Mouse (Mus musculus) embryonic facial prominence, embryonic 10.5 days (tissue): ENCODE data around the gene Ldlrad1. TPM values are rescaled to one million over a fixed set of nuclear protein-coding genes. Genes with fewer than 3 reads are reported as not detected.
A peak's percentile ranks its signal among the peaks of the same experiment; 100 is the strongest.

Source experiments
- DNase-seq: peaks from one replicate; pipeline ENCODE4 v3.0.0-alpha.2; 2017; ENCODE audit warnings: low spot score
- H3K27ac ChIP-seq: fragments of 300-500 bp; sonication (generic); replicated peaks from 2 replicates; pipeline ENCODE4 v1.5.1; 2016; ENCODE audit warnings: mild to moderate bottlenecking
- H3K27me3 ChIP-seq: fragments of 300-500 bp; sonication (generic); replicated peaks from 2 replicates; pipeline ENCODE4 v1.6.1; 2016; ENCODE audit warnings: low read depth, mild to moderate bottlenecking; ENCODE audit not compliant: poor library complexity, severe bottlenecking
- H3K36me3 ChIP-seq: fragments of 300-500 bp; sonication (generic); replicated peaks from 2 replicates; pipeline ENCODE4 v1.6.1; 2016; ENCODE audit warnings: mild to moderate bottlenecking, moderate library complexity
- H3K4me1 ChIP-seq: fragments of 300-500 bp; sonication (generic); 2 replicates; pipeline ENCODE4 v1.6.1; 2016
- H3K4me3 ChIP-seq: fragments of 300-500 bp; sonication (generic); 2 replicates; pipeline ENCODE4 v1.5.1; 2016; ENCODE audit warnings: mild to moderate bottlenecking, moderate library complexity
- H3K9me3 ChIP-seq: fragments of 300-500 bp; sonication (generic); 2 replicates; pipeline ENCODE4 v1.6.1; 2016; ENCODE audit warnings: mild to moderate bottlenecking
- WGBS: fragments of 180-500 bp; shearing (Covaris S2); methylation state at CpG from one replicate; pipeline ENCODE4 v1.1.7; 2016; 5-methylcytosine and 5-hydroxymethylcytosine counted together
- polyA plus RNA-seq: library from polyadenylated mRNA; unstranded; fragments of >200 nt; fragmentation: Nextera tagmentation; extraction: Ambion mirVana; gene quantifications from 2 replicates; pipeline ENCODE4 v1.2.1, GENCODE M21; 2016

Ldlrad1 gene
- polyA plus RNA-seq, 1 experiment from 2014 or later = not detected

- H3K36me3 ChIP-seq = peaks cover 21% of the 10 kb centered on the region
- no peaks in the 10 kb centered on the region for H3K9me3 ChIP-seq
- no peak overlapping the region for H3K4me3 ChIP-seq
- no peak overlapping the region for H3K27ac ChIP-seq
- H3K4me1 ChIP-seq = peaks cover 44% of the 10 kb centered on the region
- H3K27me3 ChIP-seq = no peaks in the 10 kb centered on the region
- DNase-seq = no peak
- 71% methylated on average over 2 of the region's 2 CpGs for WGBS
These were observed 26.2 kb upstream of the Ldlrad1 start for GRCm38 (mm10) chr4:107182796-107183195.

DNA sequence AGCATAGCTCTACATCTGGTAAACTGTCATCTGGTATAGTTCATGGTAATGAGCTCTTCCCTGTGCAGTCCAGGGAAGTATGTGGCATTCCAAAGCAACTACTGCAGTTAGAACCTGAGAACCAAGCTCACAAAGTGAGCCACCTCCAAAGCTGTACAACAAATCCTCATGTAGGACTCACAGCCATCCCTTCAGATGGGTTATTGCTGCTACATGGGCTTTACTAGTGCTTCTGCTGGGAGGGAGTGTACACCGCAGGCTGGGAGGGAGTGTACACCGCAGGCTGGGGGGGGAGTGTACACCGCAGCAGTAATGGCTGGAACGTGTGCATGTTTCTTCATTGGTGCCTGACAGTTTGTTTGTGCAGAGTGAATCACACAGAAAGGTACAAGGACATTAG is 25.8 kb upstream of the Ldlrad1 start:
- Histone ChIP-seq H3K27me3 (no peaks in the 10 kb centered on the region), H3K9me3 (no peaks in the 10 kb centered on the region), H3K4me1 (peaks cover 40% of the 10 kb centered on the region), H3K36me3 (peaks cover 25% of the 10 kb centered on the region), H3K4me3 (no peak overlapping the region), H3K27ac (no peak overlapping the region)
- WGBS = 96% methylated on average over 4 of the region's 4 CpGs
- peak; percentile 13 for DNase-seq

GRCm38 (mm10) chr4:107185703-107186102 is 23.3 kb upstream of the Ldlrad1 start:
- Histone ChIP-seq H3K27me3 (no peaks in the 10 kb centered on the region), H3K4me1 (peaks cover 25% of the 10 kb centered on the region), H3K4me3 (no peak overlapping the region), H3K36me3 (peaks cover 50% of the 10 kb centered on the region), H3K9me3 (no peaks in the 10 kb centered on the region), H3K27ac (peak overlapping the region; percentile 70)
- peak; percentile 68 for DNase-seq
- 46% methylated on average over 3 of the region's 3 CpGs for WGBS

GRCm38 (mm10) chr4:107193841-107194240 is 15.1 kb upstream of the Ldlrad1 start:
- Histone ChIP-seq H3K27ac (no peak overlapping the region), H3K9me3 (no peaks in the 10 kb centered on the region), H3K27me3 (no peaks in the 10 kb centered on the region), H3K4me1 (no peaks in the 10 kb centered on the region), H3K36me3 (peaks cover 98% of the 10 kb centered on the region), H3K4me3 (no peak overlapping the region)
- WGBS = 97% methylated on average over 3 of the region's 3 CpGs
- no peak for DNase-seq

DNA sequence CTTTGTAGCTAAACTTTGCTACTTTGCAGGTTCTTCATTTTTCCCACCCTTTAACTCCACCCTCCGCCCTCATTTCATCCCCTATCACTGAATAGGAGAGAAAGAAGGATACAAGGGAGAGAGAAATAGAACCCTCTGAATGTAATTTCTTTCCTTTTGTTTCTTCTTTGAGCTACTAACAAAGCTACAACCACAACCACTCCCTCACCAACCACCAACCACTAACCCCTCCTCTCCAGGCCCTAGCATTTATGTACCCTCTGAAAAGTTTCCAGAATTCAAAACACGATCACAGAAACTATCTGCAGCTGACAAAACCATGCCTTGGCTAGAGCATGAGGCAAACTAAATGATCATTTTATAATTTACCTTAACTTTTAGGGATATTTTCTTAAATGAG is 12.5 kb upstream of the Ldlrad1 start:
- Histone ChIP-seq H3K27me3 (no peaks in the 10 kb centered on the region), H3K9me3 (no peaks in the 10 kb centered on the region), H3K36me3 (peaks cover 98% of the 10 kb centered on the region), H3K27ac (no peak overlapping the region), H3K4me1 (no peaks in the 10 kb centered on the region), H3K4me3 (no peak overlapping the region)
- no peak for DNase-seq
- WGBS = 92% methylated on average over 2 of the region's 2 CpGs

DNA sequence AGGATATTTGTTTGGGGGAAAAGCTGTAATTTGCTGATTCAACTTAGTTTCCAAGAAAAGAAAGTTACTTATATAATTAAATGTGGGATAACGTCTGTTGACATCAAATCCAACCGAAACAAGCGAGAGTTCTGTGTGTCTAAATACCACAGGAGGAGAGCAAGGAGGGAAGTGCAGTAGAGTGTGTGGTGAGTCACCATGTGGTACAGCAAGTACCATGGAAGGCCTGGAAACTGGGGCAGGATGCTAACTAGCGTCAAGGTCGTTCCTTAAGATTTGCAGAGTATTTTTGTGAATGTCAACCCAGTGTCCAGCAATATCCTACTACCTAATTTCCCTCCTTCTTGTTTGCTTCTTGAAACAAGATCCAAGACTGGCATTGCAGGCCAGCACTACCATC is 10.9 kb upstream of the Ldlrad1 start:
- WGBS = 92% methylated on average over 5 of the region's 5 CpGs
- no peak overlapping the region for H3K4me3 ChIP-seq
- no peaks in the 10 kb centered on the region for H3K27me3 ChIP-seq
- no peak for DNase-seq
- peaks cover 99% of the 10 kb centered on the region for H3K36me3 ChIP-seq
- H3K9me3 ChIP-seq = no peaks in the 10 kb centered on the region
- no peaks in the 10 kb centered on the region for H3K4me1 ChIP-seq
- H3K27ac ChIP-seq = no peak overlapping the region

- Histone ChIP-seq H3K4me1 (no peaks in the 10 kb centered on the region), H3K4me3 (no peak overlapping the region), H3K27ac (no peak overlapping the region), H3K9me3 (no peaks in the 10 kb centered on the region), H3K36me3 (peaks cover 99% of the 10 kb centered on the region), H3K27me3 (no peaks in the 10 kb centered on the region)
- DNase-seq = no peak
- WGBS = 97% methylated on average over 3 of the region's 3 CpGs
These were observed 7.2 kb upstream of the Ldlrad1 start for GRCm38 (mm10) chr4:107201779-107202178.

DNA sequence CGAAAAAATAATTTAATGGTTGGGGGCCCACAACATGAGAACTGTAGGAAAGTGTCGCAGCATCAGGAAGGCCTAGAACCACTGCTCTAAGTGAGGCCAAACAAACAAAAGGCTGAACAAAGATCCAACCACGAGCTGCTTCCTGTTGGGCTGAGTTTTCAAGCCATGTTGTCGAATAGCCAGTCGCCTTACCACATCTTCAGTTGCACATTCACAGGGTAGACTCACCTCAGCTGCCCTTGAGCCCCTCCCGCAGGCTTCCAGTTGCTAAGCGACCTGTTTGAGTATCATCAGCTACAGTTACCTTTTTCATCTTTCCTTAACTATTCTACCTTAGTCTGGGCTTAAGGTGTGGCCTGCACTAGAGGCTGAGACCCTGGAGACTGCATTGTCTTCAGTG is 6.0 kb upstream of the Ldlrad1 start:
- no peaks in the 10 kb centered on the region for H3K9me3 ChIP-seq
- no peaks in the 10 kb centered on the region for H3K4me1 ChIP-seq
- H3K27me3 ChIP-seq = no peaks in the 10 kb centered on the region
- no peak overlapping the region for H3K4me3 ChIP-seq
- peaks cover 99% of the 10 kb centered on the region for H3K36me3 ChIP-seq
- WGBS = 89% methylated on average over 7 of the region's 7 CpGs
- H3K27ac ChIP-seq = no peak overlapping the region
- no peak for DNase-seq

GRCm38 (mm10) chr4:107207016-107207415 is 2.0 kb upstream of the Ldlrad1 start:
- H3K4me3 ChIP-seq = no peak overlapping the region
- 0 out of 2 replicates have a peak, but pooled peaks cover 3% of the 10 kb centered on the region for H3K4me1 ChIP-seq
- 95% methylated on average over 2 of the region's 2 CpGs for WGBS
- no peak overlapping the region for H3K27ac ChIP-seq
- DNase-seq = no peak
- peaks cover 72% of the 10 kb centered on the region for H3K36me3 ChIP-seq
- H3K27me3 ChIP-seq = no peaks in the 10 kb centered on the region
- no peaks in the 10 kb centered on the region for H3K9me3 ChIP-seq

GRCm38 (mm10) chr4:107210483-107211097 is 1.6 kb downstream of the Ldlrad1 start:
- H3K9me3 ChIP-seq = no peaks in the 10 kb centered on the region
- no peaks in the 10 kb centered on the region for H3K27me3 ChIP-seq
- WGBS = 87% methylated on average over 5 of the region's 5 CpGs
- peaks cover 11% of the 10 kb centered on the region for H3K4me1 ChIP-seq
- H3K27ac ChIP-seq = no peak overlapping the region
- no peak overlapping the region for H3K4me3 ChIP-seq
- H3K36me3 ChIP-seq = peaks cover 36% of the 10 kb centered on the region
- DNase-seq = no peak

DNA sequence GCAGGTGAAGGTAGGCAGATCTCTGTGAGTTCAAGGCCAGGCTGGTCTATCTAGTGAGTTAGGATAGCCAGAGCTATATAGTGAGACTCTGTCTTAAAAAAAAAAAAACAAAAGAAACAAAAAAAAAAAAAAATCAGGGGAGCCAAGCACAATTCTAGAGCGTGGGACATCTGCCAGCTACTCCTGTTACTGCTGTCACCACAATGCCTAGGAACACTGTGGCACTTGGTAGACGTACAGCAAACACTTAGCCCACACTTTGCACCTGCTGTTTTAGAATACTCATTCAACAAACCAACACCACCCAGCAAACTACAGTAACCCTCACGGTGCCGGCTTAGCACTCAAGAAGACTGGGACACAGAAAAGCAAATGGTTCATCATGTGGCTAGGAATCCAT is 2.5 kb downstream of the Ldlrad1 start:
- DNase-seq = no peak
- 83% methylated on average over 4 of the region's 4 CpGs for whole genome bisulfite sequencing

DNA sequence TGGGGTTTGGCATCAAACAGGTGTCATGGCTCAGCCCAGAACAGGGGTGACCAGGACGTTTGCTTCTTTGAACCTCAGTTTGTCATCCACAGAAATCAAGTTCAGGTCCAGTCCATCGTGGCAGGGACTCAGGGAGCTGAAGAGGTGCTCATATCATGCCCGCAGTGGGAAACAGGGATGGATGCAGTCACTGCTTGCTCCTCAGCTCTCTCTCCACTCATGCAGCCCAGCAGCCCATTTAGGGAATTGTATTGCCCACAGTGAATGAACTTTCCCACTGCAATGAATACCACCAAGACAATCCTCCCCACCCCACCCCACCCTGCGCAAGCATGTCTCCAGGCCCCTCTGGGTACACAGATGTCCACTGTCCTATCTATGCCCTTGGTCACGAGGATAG is 3.0 kb downstream of the Ldlrad1 start:
- 87% methylated on average over 5 of the region's 5 CpGs for WGBS
- Histone ChIP-seq H3K4me3 (no peak overlapping the region), H3K4me1 (peaks cover 11% of the 10 kb centered on the region), H3K36me3 (peaks cover 22% of the 10 kb centered on the region), H3K27me3 (no peaks in the 10 kb centered on the region), H3K9me3 (no peaks in the 10 kb centered on the region), H3K27ac (0 out of 2 replicates have a peak overlapping the region, but pooled peaks have one; percentile 2)
- DNase-seq = no peak

More for the DNA sequence above, 2.5 kb downstream of the Ldlrad1 start:
- Histone ChIP-seq H3K36me3 (peaks cover 27% of the 10 kb centered on the region), H3K4me1 (peaks cover 11% of the 10 kb centered on the region), H3K27ac (no peak overlapping the region), H3K27me3 (no peaks in the 10 kb centered on the region), H3K4me3 (no peak overlapping the region), H3K9me3 (no peaks in the 10 kb centered on the region)

DNA sequence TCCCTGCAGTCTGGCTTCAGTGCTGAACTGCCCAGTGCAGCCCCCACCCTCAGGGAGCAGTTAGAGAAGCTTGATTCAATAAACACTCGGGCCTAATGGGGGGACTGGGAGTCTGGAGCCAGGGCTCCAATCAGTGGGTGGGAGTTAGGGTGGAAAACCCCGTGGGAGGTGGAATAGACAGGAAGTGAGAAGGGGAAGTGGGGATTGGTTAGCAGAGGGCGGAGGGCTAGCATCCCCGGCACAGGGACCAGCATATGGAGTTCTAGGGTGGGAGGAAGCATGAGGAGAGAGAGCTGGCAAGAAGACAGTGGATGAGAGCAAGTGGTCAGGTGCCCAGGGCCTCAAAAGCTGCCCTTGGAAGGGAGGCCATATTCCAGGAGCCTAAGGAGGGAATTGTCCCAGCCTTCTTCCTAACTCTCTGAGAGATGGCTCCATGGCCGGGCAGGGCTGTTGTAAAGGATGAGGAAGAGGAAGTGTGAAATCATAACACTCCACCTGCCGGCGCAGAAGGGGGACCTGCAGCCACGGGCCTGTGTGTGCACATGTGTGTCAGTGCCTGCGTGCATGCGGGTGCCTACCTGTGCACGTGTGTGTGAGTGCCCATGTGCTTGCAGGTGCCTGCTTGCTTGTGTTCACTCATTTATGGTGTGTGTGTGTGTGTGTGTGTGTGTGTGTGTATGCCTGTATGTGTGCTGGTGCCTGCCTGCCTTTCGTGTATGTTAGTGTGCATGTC is 4.5 kb downstream of the Ldlrad1 start:
- Histone ChIP-seq H3K27ac (no peak overlapping the region; the same call in 1 of the 2 replicates), H3K4me3 (no peak overlapping the region), H3K36me3 (peaks cover 9% of the 10 kb centered on the region; the same call in 1 of the 2 replicates), H3K9me3 (no peaks in the 10 kb centered on the region), H3K4me1 (peaks cover 11% of the 10 kb centered on the region), H3K27me3 (no peaks in the 10 kb centered on the region)
- WGBS = 79% methylated on average over 12 of the region's 12 CpGs
- DNase-seq = no peak
